Mouse (Mus musculus): ENCODE data around the gene Klhl22. TPM values are rescaled to one million over a fixed set of nuclear protein-coding genes. Genes with fewer than 3 reads are reported as not detected.

Klhl22 gene
- total and polyA plus RNA-seq, 3 experiments = not detected

DNA sequence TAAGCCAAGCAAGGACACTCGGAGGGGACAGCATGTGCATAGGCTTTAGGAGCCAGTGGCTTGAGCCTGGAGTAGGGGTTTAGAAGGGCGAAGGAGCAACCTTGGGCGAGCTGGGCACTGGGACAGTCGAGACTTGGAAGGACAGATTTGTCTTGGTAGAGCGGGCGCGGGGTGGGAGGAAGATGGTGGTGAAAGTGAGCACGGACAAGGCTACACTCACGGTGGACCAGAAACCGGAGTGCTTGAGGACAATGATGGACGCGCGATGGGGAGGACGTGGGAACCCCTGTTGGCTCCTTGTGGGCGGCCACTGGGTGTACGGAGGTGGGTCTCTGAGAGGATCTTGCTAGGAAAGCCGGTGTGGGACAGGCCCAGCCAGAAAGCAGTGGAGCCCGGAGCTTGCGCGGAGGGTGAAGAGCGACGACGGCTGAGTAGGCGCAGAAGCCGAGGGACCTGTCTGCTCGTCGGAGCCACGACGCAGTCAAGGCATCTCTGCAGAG lies 38.4 kb downstream of the Klhl22 start:
- in situ Hi-C loops (cut with MboI; ENCODE audit: low pct_ligation_motif_present, low pct_unique_long_range_greater_than_20kb, low sequenced_read_pairs) (no loop called here), dilution Hi-C loops (cut with MboI; ENCODE audit: extremely low pct_ligation_motif_present, extremely low pct_unique_long_range_greater_than_20kb, low sequenced_read_pairs) (no loop called here)
- H3K4me2 ChIP-seq (ENCODE audit: insufficient read depth, low read depth, poor library complexity, severe bottlenecking) = no peak overlapping the region
- peaks cover 9% of the 10 kb centered on the region in 2 experiments for H3K4me1 ChIP-seq (ENCODE audit: control insufficient read depth in 1 of 2, insufficient read depth in 2 of 2)
- no peaks in the 10 kb centered on the region for H3K36me3 ChIP-seq (replicated peaks in 1 of 2; ENCODE audit: control insufficient read depth in 1 of 2, insufficient read depth in 1 of 2, low read length in 1 of 2)
- no peak overlapping the region for H3K9ac ChIP-seq (ENCODE audit: insufficient read depth, low read depth)
- H3K79me2 ChIP-seq (replicated peaks; ENCODE audit: control insufficient read depth, extremely low read depth, insufficient read depth, poor library complexity, severe bottlenecking) = no peaks in the 10 kb centered on the region
- H3K27ac ChIP-seq (ENCODE audit: insufficient read depth, low read depth) = no peak overlapping the region
- H3K4me3 ChIP-seq (replicated peaks in 1 of 3; ENCODE audit: low read depth in 2 of 3, low read length in 2 of 3, poor library complexity in 1 of 3) = no peak overlapping the region
- DNase-seq (ENCODE audit: extremely low read depth) = no peak
- TF ChIP-seq JUN (IDR thresholded peaks at IDR 0.05; ENCODE audit: insufficient read depth, low read depth, low read length) = no peak
- no peak for TF ChIP-seq HCFC1 (IDR thresholded peaks at IDR 0.05; ENCODE audit: low read depth, low read length)
- no peak for TF ChIP-seq TCF12 (IDR thresholded peaks at IDR 0.05; ENCODE audit: low read depth, low read length)
- no peak for TF ChIP-seq POLR2A (IDR thresholded peaks at IDR 0.05; ENCODE audit: low read depth, low read length)
- TF ChIP-seq ZMIZ1 (IDR thresholded peaks at IDR 0.05; ENCODE audit: low read depth, low read length) = no peak
- TF ChIP-seq EP300 (IDR thresholded peaks at IDR 0.05; ENCODE audit: low read length) = no peak
- TF ChIP-seq CHD1 (IDR thresholded peaks at IDR 0.05; ENCODE audit: low read depth, low read length) = no peak
- no peak for TF ChIP-seq RAD21 (IDR thresholded peaks at IDR 0.05; ENCODE audit: low read depth, low read length)
- no peak for TF ChIP-seq MAZ (IDR thresholded peaks at IDR 0.05; ENCODE audit: low read depth, low read length)
- TF ChIP-seq E2F4 (IDR thresholded peaks at IDR 0.05; ENCODE audit: insufficient replicate concordance, low read depth, low read length) = no peak
- TF ChIP-seq MEF2A (IDR thresholded peaks at IDR 0.05; ENCODE audit: borderline replicate concordance, low read depth, low read length) = no peak
- TF ChIP-seq BHLHE40 (IDR thresholded peaks at IDR 0.05; ENCODE audit: low read depth, low read length) = no peak
- TF ChIP-seq ZKSCAN1 (IDR thresholded peaks at IDR 0.05; ENCODE audit: borderline replicate concordance, low read depth, low read length) = no peak
- TF ChIP-seq PAX5 (IDR thresholded peaks at IDR 0.05; ENCODE audit: low read length) = no peak
- no peak for TF ChIP-seq ELF1 (IDR thresholded peaks at IDR 0.05; ENCODE audit: low read depth, low read length)
- no peak for TF ChIP-seq GABPA (IDR thresholded peaks at IDR 0.05; ENCODE audit: insufficient replicate concordance, low read depth, low read length)
- no peak for TF ChIP-seq MXI1 (IDR thresholded peaks at IDR 0.05; ENCODE audit: low read depth, low read length)
- TF ChIP-seq CTCF (conservative IDR thresholded peaks at IDR 0.05 in 1 of 2, IDR thresholded peaks at IDR 0.05 in 1 of 2; ENCODE audit: low read depth in 2 of 2, low read length in 2 of 2) = no peak
- TF ChIP-seq USF2 (conservative IDR thresholded peaks at IDR 0.05; ENCODE audit: low read depth, low read length) = no peak
- H3K27me3 ChIP-seq (replicated peaks) = peaks cover 47% of the 10 kb centered on the region
- H3K9me3 ChIP-seq (replicated peaks; ENCODE audit: low read length) = peaks cover 11% of the 10 kb centered on the region

DNA sequence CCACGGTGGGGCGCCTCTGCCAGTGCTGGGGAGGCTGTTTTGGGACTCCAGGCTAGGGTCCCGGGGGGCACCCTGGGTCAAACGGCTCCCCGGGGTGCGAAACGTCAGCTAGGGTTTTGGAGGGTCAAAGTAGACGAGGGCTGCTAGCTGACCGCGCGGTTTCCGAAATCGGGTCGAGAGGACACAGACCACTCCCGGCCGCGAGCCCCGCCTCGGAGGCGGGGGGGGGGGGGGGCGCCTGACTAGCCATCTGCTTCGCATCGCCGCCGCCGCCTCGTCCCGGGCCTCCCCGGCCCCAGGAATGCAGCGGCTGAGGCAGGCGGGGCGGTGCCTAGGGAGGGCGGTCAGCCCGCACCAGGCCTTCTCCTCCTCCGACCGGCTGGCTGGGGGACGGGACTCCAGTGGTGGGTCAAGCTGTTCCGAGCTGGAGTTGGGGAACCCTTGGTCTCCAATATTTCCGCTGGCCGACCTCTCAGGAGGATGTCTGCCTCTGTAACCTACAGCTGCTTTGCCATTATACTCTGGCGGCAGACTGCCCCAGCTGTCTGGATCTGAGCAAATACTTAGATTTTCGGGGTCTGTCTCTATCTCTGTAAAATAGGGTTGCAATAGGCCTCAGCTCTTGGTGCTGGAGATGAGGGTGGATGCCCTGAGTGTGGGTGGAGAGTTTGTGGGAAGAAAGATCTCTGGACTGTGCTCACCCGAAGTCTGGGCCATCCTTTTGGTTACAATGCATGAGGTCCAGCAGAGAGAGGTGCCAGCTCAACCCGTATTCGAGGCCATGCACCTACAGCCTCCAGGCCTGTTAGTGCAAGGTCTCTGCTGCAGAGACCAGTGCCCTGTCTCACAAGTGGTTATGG lies 39.1 kb downstream of the Klhl22 start:
- peaks cover 45% of the 10 kb centered on the region for H3K27me3 ChIP-seq (replicated peaks)
- dilution Hi-C loops (cut with MboI; ENCODE audit: extremely low pct_ligation_motif_present, extremely low pct_unique_long_range_greater_than_20kb, low sequenced_read_pairs) = no loop called here

More for the DNA sequence above, 39.1 kb downstream of the Klhl22 start:
- Histone ChIP-seq H3K9ac (ENCODE audit: insufficient read depth, low read depth) (no peak overlapping the region), H3K4me3 (replicated peaks in 1 of 3; ENCODE audit: low read depth in 2 of 3, low read length in 2 of 3, poor library complexity in 1 of 3) (no peak overlapping the region), H3K79me2 (replicated peaks; ENCODE audit: control insufficient read depth, extremely low read depth, insufficient read depth, poor library complexity, severe bottlenecking) (no peaks in the 10 kb centered on the region), H3K9me3 (replicated peaks; ENCODE audit: low read length) (peaks cover 18% of the 10 kb centered on the region), H3K27ac (ENCODE audit: insufficient read depth, low read depth) (no peak overlapping the region), H3K36me3 (replicated peaks in 1 of 2; ENCODE audit: control insufficient read depth in 1 of 2, insufficient read depth in 1 of 2, low read length in 1 of 2) (no peaks in the 10 kb centered on the region), H3K4me2 (ENCODE audit: insufficient read depth, low read depth, poor library complexity, severe bottlenecking) (no peak overlapping the region), H3K4me1 (ENCODE audit: control insufficient read depth in 1 of 2, insufficient read depth in 2 of 2) (peaks cover 9% of the 10 kb centered on the region in 2 experiments)
- TF ChIP-seq RCOR1 (conservative IDR thresholded peaks at IDR 0.05; ENCODE audit: low read depth, low read length) (no peak), USF2 (conservative IDR thresholded peaks at IDR 0.05; ENCODE audit: low read depth, low read length) (no peak), BHLHE40 (IDR thresholded peaks at IDR 0.05; ENCODE audit: low read depth, low read length) (no peak), E2F4 (IDR thresholded peaks at IDR 0.05; ENCODE audit: insufficient replicate concordance, low read depth, low read length) (no peak), EP300 (IDR thresholded peaks at IDR 0.05; ENCODE audit: low read length) (no peak), ETS1 (conservative IDR thresholded peaks at IDR 0.05; ENCODE audit: low read depth, low read length) (no peak), IRF4 (IDR thresholded peaks at IDR 0.05; ENCODE audit: low read depth, low read length) (no peak), ZC3H11A (IDR thresholded peaks at IDR 0.05; ENCODE audit: low read depth, low read length) (no peak), POLR2A (IDR thresholded peaks at IDR 0.05; ENCODE audit: low read depth, low read length) (no peak), SIN3A (IDR thresholded peaks at IDR 0.05; ENCODE audit: low read length) (no peak), MAFK (IDR thresholded peaks at IDR 0.05; ENCODE audit: insufficient replicate concordance, low read length) (no peak), PAX5 (IDR thresholded peaks at IDR 0.05; ENCODE audit: low read length) (no peak), ZMIZ1 (IDR thresholded peaks at IDR 0.05; ENCODE audit: low read depth, low read length) (no peak), NRF1 (IDR thresholded peaks at IDR 0.05; ENCODE audit: low read depth, low read length) (no peak), NELFE (IDR thresholded peaks at IDR 0.05; ENCODE audit: low read depth, low read length) (no peak)
- in situ Hi-C loops (cut with MboI; ENCODE audit: low pct_ligation_motif_present, low pct_unique_long_range_greater_than_20kb, low sequenced_read_pairs) = no loop called here
- no peak for DNase-seq (ENCODE audit: extremely low read depth)

Data from CH12.LX (cell line).